11 mouse cellular contexts compared by ENCODE assay signal in genomic region chr13:37579775-37580174, GRCm38 (mm10).
DNase-seq lines count a peak whose midpoint lies in the region; ATAC-seq and TF ChIP-seq lines count a peak whose summit lies in the region.
"Had no signal": no experiment of that assay in that cellular context is flagged by ENCODE, and none has a peak within 500 bp of the region (broad histone marks: within the 10 kb centered on the region; RNA-seq: fewer than 3 reads in every experiment).

No protein-coding gene starts in this region.

- H3K4me2 ChIP-seq in midbrain, embryonic 12.5 days (replicated peaks), result peak overlapping the region; percentile 21

- H3K27ac ChIP-seq in midbrain, embryonic 12.5 days (replicated peaks), result peak overlapping the region; percentile 65
- no peak overlapping the region for H3K27ac ChIP-seq in gastrocnemius, adult 2 months

- peak; percentile 34 for DNase-seq in brain, adult 2 months (ENCODE audit: low read depth, low spot score)
- DNase-seq in cerebellum, postnatal 10 days, result peak; percentile 76 to 86
- peak; percentile 52 for DNase-seq in forelimb bud, embryonic 11.5 days (ENCODE audit: low read depth, low spot score)
- no peak for DNase-seq in gastrocnemius, adult 2 months
- DNase-seq in spleen, postnatal 14 days (ENCODE audit: low spot score in 2 of 2), result no peak
- DNase-seq in spleen, adult 12 weeks (ENCODE audit: low spot score), result no peak
- no peak for DNase-seq in adrenal gland, postnatal 10 days
- DNase-seq: adrenal gland, adult 2 months; heart, postnatal 10 days; thymus, adult 2 months had no signal

- no peaks in the 10 kb centered on the region for H3K9me3 ChIP-seq in midbrain, embryonic 12.5 days

- no peak overlapping the region for H3K4me3 ChIP-seq in midbrain, embryonic 12.5 days
- H3K4me3 ChIP-seq in gastrocnemius, adult 2 months, result no peak overlapping the region

- TF ChIP-seq CTCF in gastrocnemius, adult 2 months (IDR thresholded peaks at IDR 0.05), result no peak

- ATAC-seq in midbrain, embryonic 12.5 days (ENCODE audit: low FRiP score, low read depth), result peak; percentile 87

- H3K27me3 ChIP-seq in midbrain, embryonic 12.5 days, result no peaks in the 10 kb centered on the region

- intact Hi-C loops in gastrocnemius, adult 2 months (cut with DNase I), result no loop called here

- H3K9ac ChIP-seq in midbrain, embryonic 12.5 days (replicated peaks), result 0 out of 2 replicates have a peak overlapping the region, but pooled peaks have one; percentile 32

- H3K36me3 ChIP-seq in midbrain, embryonic 12.5 days, result no peaks in the 10 kb centered on the region

- WGBS in midbrain, embryonic 12.5 days, result 23% methylated on average over 11 of the region's 11 CpGs

- peaks cover 5% of the 10 kb centered on the region; the same call in 1 of the 2 replicates for H3K4me1 ChIP-seq in midbrain, embryonic 12.5 days

Comparison
In these comparisons a context has a peak if more than half of its experiments do, and no peak if none do; other contexts are left out.
1. DNase-seq: peak in brain, adult 2 months (single experiment), cerebellum, postnatal 10 days (2 of 2) and forelimb bud, embryonic 11.5 days (single experiment); none in gastrocnemius, adult 2 months (single experiment), spleen, postnatal 14 days (0 of 2), spleen, adult 12 weeks (single experiment) and adrenal gland, postnatal 10 days (single experiment).